Mouse (Mus musculus) neural tube, embryonic 15.5 days (tissue): ENCODE results near the gene Rassf1. TPM values are rescaled to one million over a fixed set of nuclear protein-coding genes. Genes with fewer than 3 reads are reported as not detected.

ENCODE experiments used
- ATAC-seq: fragments of 200-750 bp; cut with Nextera tagmentation; 2 replicates; pipeline ENCODE4 v1.8.0; 2017; ENCODE audit warnings: mild to moderate bottlenecking, moderate TSS enrichment, moderate library complexity; ENCODE audit not compliant: low FRiP score
- H3K27ac ChIP-seq: fragments of 300-500 bp; sonication (generic); replicated peaks from 2 replicates; pipeline ENCODE4 v1.5.1; 2015; ENCODE audit warnings: mild to moderate bottlenecking, inconsistent platforms
- H3K27me3 ChIP-seq: fragments of 300-500 bp; sonication (generic); replicated peaks from 2 replicates; pipeline ENCODE4 v1.6.1; 2015; ENCODE audit warnings: inconsistent platforms
- H3K36me3 ChIP-seq: fragments of 300-500 bp; sonication (generic); 2 replicates; pipeline ENCODE4 v1.6.1; 2015; ENCODE audit warnings: inconsistent platforms
- H3K4me1 ChIP-seq: fragments of 300-500 bp; sonication (generic); 2 replicates; pipeline ENCODE4 v1.6.1; 2015; ENCODE audit warnings: inconsistent platforms
- H3K4me2 ChIP-seq: fragments of 300-500 bp; sonication (generic); 2 replicates; pipeline ENCODE4 v1.6.1; 2015; ENCODE audit warnings: inconsistent platforms, mild to moderate bottlenecking, moderate library complexity
- H3K4me3 ChIP-seq: fragments of 300-500 bp; sonication (generic); replicated peaks from 2 replicates; pipeline ENCODE4 v1.5.1; 2015; ENCODE audit warnings: mild to moderate bottlenecking, inconsistent platforms
- H3K9ac ChIP-seq: fragments of 300-500 bp; sonication (generic); replicated peaks from 2 replicates; pipeline ENCODE4 v1.6.1; 2015; ENCODE audit warnings: mild to moderate bottlenecking, inconsistent platforms
- H3K9me3 ChIP-seq: fragments of 300-500 bp; sonication (generic); replicated peaks from 2 replicates; pipeline ENCODE4 v1.6.1; 2016; ENCODE audit warnings: inconsistent platforms
- WGBS: fragments of 180-500 bp; shearing (Covaris S2); methylation state at CpG from one replicate; pipeline ENCODE4 v1.1.7; 2015; ENCODE audit warnings: mixed read lengths; 5-methylcytosine and 5-hydroxymethylcytosine counted together
- polyA plus RNA-seq: library from polyadenylated mRNA; unstranded; fragments of >200 nt; fragmentation: Nextera tagmentation; extraction: Ambion mirVana; gene quantifications from 2 replicates; pipeline ENCODE4 v1.2.1, GENCODE M21; 2015

The Rassf1 gene
- polyA plus RNA-seq, 1 experiment from 2014 or later, result 41.2 TPM

- no peaks in the 10 kb centered on the region for H3K9me3 ChIP-seq
- H3K27ac ChIP-seq, result peak within 1 kb of the TSS; percentile 72
- peak; percentile 97 for ATAC-seq
- H3K4me2 ChIP-seq, result peak within 1 kb of the TSS; percentile 75
- peaks cover 20% of the 10 kb centered on the region for H3K4me1 ChIP-seq
- peak within 1 kb of the TSS; percentile 65 for H3K9ac ChIP-seq
- no peaks in the 10 kb centered on the region for H3K27me3 ChIP-seq
- peaks cover 19% of the 10 kb centered on the region for H3K36me3 ChIP-seq
- 13% methylated on average over 46 of the region's 46 CpGs for WGBS
- H3K4me3 ChIP-seq, result peak within 1 kb of the TSS; percentile 84
Measured at GRCm38 (mm10) chr9:107586974-107587832, 35.8 kb downstream of the Rassf1 start, which contains the start of gene Ifrd2. Ifrd2 (plus strand) TSS chr9:107587642.

DNA sequence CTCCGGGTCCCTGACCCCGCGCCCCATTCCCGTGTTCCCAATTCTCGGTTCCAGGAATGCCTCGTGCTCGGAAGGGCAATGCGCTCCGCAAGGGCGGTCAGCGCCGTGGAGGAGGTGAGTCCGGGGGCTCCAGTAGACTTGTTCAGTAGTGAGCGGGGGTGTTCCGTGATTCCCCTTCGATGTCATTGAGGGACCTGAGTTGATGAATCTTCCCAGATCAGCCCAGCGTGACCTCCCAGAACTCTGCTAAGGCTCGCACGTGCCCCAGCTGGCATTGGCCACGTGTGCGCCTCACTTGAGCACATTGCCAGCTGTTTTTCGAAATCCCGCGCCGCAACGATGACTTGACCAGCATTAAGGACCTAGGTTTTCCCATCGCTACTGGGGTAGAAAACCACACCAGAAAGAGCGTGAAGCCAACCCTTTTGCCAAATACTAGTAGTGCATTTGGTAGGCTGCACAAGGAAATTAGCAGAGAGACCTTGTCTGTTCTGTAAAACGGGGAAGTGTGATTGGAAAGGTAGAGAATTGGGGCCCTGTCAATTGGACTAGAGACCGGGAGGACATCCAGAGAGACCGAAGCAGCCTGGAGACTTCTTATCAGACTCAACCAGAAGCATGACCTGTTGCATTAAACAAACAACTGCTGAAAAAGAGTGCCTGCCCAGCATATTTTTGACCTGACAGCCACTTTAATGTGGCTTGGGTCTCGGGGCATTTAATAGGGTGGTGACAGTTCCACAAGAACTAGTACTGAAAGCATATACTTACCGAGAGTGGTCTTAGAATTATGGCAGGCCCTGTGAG, 36.7 kb downstream of the Rassf1 start:
- peak overlapping the region; percentile 72 for H3K27ac ChIP-seq

DNA sequence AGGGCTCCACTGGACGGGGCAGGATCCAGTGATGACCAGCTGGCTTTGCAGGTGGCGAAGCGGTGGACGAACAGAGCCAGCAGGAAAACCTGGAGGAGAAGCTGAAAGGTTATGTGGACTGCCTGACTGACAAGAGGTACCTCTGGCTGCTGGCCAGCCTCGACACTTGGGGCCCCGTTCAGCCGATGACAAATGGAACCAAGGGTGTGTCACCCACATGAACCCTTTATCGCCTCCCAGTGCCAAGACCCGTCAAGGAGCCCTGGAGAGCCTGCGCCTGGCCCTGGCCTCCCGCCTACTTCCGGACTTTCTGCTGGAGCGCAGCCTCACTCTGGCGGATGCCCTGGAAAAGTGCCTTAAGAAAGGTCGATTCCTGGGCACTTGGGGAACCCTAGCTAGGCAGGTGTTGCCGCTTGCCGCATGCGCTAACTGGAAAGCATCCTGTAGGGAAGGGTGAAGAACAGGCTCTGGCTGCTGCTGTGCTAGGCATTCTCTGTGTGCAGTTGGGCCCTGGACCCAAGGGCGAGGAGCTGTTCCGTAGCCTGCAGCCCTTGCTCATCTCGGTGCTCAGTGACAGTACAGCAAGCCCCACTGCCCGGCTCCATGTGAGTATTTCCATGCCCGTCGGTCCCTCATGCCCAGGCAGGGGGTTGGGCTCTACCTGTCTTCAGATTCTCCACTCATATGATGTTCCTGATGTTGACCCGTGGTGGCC, 38.9 kb downstream of the Rassf1 start:
- H3K27ac ChIP-seq, result no peak overlapping the region
- H3K36me3 ChIP-seq, result peaks cover 33% of the 10 kb centered on the region
- H3K27me3 ChIP-seq, result no peaks in the 10 kb centered on the region
- no peaks in the 10 kb centered on the region for H3K9me3 ChIP-seq
- WGBS, result 93% methylated on average over 25 of the region's 25 CpGs
- ATAC-seq, result no peak
- peaks cover 18% of the 10 kb centered on the region for H3K4me1 ChIP-seq
- H3K4me3 ChIP-seq, result no peak overlapping the region
- H3K9ac ChIP-seq, result no peak overlapping the region
- no peak overlapping the region for H3K4me2 ChIP-seq

More for the DNA sequence above, 36.7 kb downstream of the Rassf1 start:
- no peaks in the 10 kb centered on the region for H3K27me3 ChIP-seq
- H3K9ac ChIP-seq, result peak overlapping the region; percentile 65
- H3K4me2 ChIP-seq, result peak overlapping the region; percentile 75
- no peaks in the 10 kb centered on the region for H3K9me3 ChIP-seq
- H3K36me3 ChIP-seq, result peaks cover 25% of the 10 kb centered on the region
- H3K4me3 ChIP-seq, result peak overlapping the region; percentile 84
- WGBS, result 5% methylated on average over 33 of the region's 33 CpGs
- H3K4me1 ChIP-seq, result peaks cover 17% of the 10 kb centered on the region
- peak; percentile 45 for ATAC-seq

DNA sequence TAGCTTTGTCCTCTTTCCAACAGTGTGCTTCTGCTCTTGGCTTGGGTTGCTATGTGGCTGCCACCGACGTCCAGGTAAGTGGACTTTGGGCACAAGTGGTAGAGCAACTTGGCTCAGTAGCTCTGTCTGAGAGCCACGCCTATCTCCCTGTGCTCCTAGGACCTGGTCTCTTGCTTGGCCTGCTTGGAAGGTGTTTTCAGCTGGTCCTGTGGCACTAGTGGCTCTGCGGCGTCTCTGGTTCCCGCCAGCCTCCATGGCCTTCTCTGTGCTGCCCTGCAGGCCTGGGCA, 39.4 kb downstream of the Rassf1 start:
- no peak overlapping the region for H3K4me3 ChIP-seq
- H3K36me3 ChIP-seq, result peaks cover 33% of the 10 kb centered on the region
- H3K9ac ChIP-seq, result no peak overlapping the region
- H3K27ac ChIP-seq, result no peak overlapping the region
- WGBS, result 96% methylated on average over 6 of the region's 6 CpGs
- H3K4me1 ChIP-seq, result peaks cover 18% of the 10 kb centered on the region
- no peak overlapping the region for H3K4me2 ChIP-seq
- H3K9me3 ChIP-seq, result no peaks in the 10 kb centered on the region
- H3K27me3 ChIP-seq, result no peaks in the 10 kb centered on the region
- ATAC-seq, result no peak

DNA sequence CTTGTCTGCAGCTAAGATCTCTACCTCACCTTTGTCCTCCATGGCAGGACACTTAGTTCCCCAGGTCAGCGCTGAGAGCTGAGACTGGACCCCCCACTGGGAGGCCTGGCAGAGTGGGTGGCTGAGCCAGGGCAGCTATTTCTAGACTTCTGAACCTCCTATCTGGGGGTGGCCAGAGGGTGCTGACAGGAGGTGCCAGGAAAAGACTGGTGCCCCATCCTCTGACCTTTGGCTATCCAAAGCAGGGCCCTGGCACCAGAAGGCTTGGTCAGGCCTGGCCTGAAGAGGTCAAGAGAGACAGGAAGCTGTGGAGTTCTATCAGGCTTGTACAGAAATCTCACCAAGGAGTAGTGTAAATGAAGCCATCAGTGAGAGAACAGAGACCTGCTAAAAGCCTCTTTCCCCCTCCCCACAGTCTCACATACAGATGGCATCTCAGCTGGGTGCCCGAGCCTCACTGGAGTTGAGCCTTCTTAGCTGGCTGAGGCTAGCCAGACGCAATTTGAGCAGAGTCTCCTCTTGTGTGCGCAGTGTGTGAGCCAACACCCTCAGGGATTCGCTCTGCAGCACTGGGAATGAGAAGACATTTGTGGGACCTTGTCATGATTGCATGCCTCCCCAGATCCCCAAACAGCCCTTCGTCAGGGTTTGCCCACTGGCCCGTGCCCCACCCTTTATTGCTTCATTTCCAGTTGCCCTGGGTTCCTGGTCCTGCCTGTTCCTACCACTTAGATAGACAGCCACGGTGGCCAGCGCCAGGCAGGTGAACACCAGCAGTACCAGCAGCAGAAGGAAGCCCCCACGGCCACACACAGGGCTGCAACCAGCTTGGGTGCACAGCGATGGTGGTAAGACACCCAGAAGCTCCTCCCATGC, 42.0 kb downstream of the Rassf1 start:
- H3K9me3 ChIP-seq, result no peaks in the 10 kb centered on the region
- peaks cover 11% of the 10 kb centered on the region for H3K4me1 ChIP-seq
- 76% methylated on average over 11 of the region's 11 CpGs for whole genome bisulfite sequencing
- no peak for ATAC-seq
- H3K4me3 ChIP-seq, result no peak overlapping the region
- no peak overlapping the region for H3K4me2 ChIP-seq
- H3K9ac ChIP-seq, result no peak overlapping the region
- H3K36me3 ChIP-seq, result peaks cover 33% of the 10 kb centered on the region
- H3K27me3 ChIP-seq, result no peaks in the 10 kb centered on the region
- no peak overlapping the region for H3K27ac ChIP-seq

- WGBS, result 61% methylated on average over 8 of the region's 8 CpGs
- Histone ChIP-seq H3K9me3 (no peaks in the 10 kb centered on the region), H3K4me1 (0 out of 2 replicates have a peak, but pooled peaks cover 3% of the 10 kb centered on the region), H3K9ac (no peak overlapping the region), H3K27ac (no peak overlapping the region), H3K4me2 (no peak overlapping the region), H3K4me3 (no peak overlapping the region), H3K36me3 (peaks cover 33% of the 10 kb centered on the region), H3K27me3 (no peaks in the 10 kb centered on the region)
- no peak for ATAC-seq
Measured at GRCm38 (mm10) chr9:107594281-107595062, 43.1 kb downstream of the Rassf1 start.

GRCm38 (mm10) chr9:107596619-107597569, 45.5 kb downstream of the Rassf1 start:
- Histone ChIP-seq H3K4me3 (no peak overlapping the region), H3K27ac (no peak overlapping the region), H3K9ac (no peak overlapping the region), H3K27me3 (no peaks in the 10 kb centered on the region), H3K36me3 (peaks cover 16% of the 10 kb centered on the region), H3K4me1 (peaks cover 5% of the 10 kb centered on the region; the same call in 1 of the 2 replicates), H3K9me3 (no peaks in the 10 kb centered on the region), H3K4me2 (no peak overlapping the region)
- ATAC-seq, result no peak
- 93% methylated on average over 11 of the region's 11 CpGs for WGBS

DNA sequence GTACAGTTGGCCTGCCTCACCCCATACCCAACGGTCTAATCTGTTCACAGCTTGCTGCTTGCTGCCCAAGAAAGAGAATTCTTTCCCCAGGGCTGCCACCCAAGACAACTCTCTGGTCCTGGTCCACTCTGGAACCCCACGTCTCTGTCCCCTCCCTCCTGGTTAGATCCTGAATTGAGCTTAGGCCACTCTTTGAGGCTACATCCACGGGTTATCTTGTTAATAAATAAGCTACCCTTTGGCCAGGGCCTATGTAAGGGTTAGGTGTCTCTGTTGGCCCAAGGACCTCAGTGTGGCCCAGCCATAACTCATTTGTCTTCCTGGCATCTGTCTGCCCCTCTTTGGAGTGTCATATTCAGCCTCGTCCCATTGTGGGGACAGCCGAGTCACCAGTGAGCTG, 47.0 kb downstream of the Rassf1 start:
- Histone ChIP-seq H3K4me1 (peaks cover 9% of the 10 kb centered on the region), H3K27me3 (no peaks in the 10 kb centered on the region), H3K36me3 (peaks cover 8% of the 10 kb centered on the region), H3K4me3 (no peak overlapping the region), H3K27ac (no peak overlapping the region), H3K9me3 (no peaks in the 10 kb centered on the region), H3K4me2 (no peak overlapping the region), H3K9ac (no peak overlapping the region)
- ATAC-seq, result no peak
- WGBS, result 85% methylated on average over 5 of the region's 5 CpGs

- Histone ChIP-seq H3K9me3 (no peaks in the 10 kb centered on the region), H3K36me3 (peaks cover under 1% of the 10 kb centered on the region; the same call in 1 of the 2 replicates), H3K27me3 (no peaks in the 10 kb centered on the region), H3K4me3 (no peak overlapping the region), H3K27ac (no peak overlapping the region), H3K9ac (no peak overlapping the region), H3K4me2 (no peak overlapping the region), H3K4me1 (peaks cover 9% of the 10 kb centered on the region)
- WGBS, result 90% methylated on average over 9 of the region's 9 CpGs
- no peak for ATAC-seq
Measured at GRCm38 (mm10) chr9:107599433-107599832, 48.1 kb downstream of the Rassf1 start.
